Mouse (Mus musculus): Measurements from ENCODE around the gene Scrn3.

GRCm38 (mm10) chr2:73314311-73314710 is 1.9 kb downstream of the Scrn3 start:
- TF ChIP-seq CTCF (IDR thresholded peaks at IDR 0.05; ENCODE audit: low read depth, low read length) (no peak), POLR2A (IDR thresholded peaks at IDR 0.05; ENCODE audit: extremely low read depth, insufficient read depth, low read length) (no peak)

Measured in liver, adult 2 months (tissue).